Comparison of ENCODE assay signal across 18 mouse cellular contexts in genomic region chr9:97311614-97312013, GRCm38 (mm10). TPM values are rescaled to one million over a fixed set of nuclear protein-coding genes. Genes with fewer than 3 reads are reported as not detected.
"Had no signal": no experiment of that assay in that cellular context is flagged by ENCODE, and none has a peak within 500 bp of the region (broad histone marks: within the 10 kb centered on the region; RNA-seq: fewer than 3 reads in every experiment).

No protein-coding gene starts in this region.

- H3K4me3 ChIP-seq: left cerebral cortex, adult 2 months; limb, embryonic 15.5 days; liver, embryonic 12.5 days; lung, embryonic 15.5 days; midbrain, embryonic 12.5 days had no signal

- H3K4me1 ChIP-seq: limb, embryonic 15.5 days; liver, embryonic 12.5 days; lung, embryonic 15.5 days; midbrain, embryonic 12.5 days had no signal

- DNase-seq: kidney, adult 8-10 months; kidney, postnatal 25 days; lung, postnatal 14 days; right cerebral cortex, postnatal 14 days; thymus, adult 2 months; thymus, postnatal 25 days had no signal

RNA-seq across cellular contexts. Expression of gene Trim42, which starts 58.1 kb away (rescaled TPM):
- polyA plus RNA-seq: kidney, embryonic 16.5 days; limb, embryonic 11.5 days; limb, embryonic 15.5 days; liver, embryonic 12.5 days; liver, embryonic 16.5 days; lung, embryonic 15.5 days; midbrain, embryonic 12.5 days; midbrain, embryonic 16.5 days; neural tube, embryonic 14.5 days; spleen, adult 2 months; stomach, postnatal 0 days; thymus, adult 2 months had no signal
